ENCODE assay signal across 8 mouse cellular contexts in the genomic region with DNA sequence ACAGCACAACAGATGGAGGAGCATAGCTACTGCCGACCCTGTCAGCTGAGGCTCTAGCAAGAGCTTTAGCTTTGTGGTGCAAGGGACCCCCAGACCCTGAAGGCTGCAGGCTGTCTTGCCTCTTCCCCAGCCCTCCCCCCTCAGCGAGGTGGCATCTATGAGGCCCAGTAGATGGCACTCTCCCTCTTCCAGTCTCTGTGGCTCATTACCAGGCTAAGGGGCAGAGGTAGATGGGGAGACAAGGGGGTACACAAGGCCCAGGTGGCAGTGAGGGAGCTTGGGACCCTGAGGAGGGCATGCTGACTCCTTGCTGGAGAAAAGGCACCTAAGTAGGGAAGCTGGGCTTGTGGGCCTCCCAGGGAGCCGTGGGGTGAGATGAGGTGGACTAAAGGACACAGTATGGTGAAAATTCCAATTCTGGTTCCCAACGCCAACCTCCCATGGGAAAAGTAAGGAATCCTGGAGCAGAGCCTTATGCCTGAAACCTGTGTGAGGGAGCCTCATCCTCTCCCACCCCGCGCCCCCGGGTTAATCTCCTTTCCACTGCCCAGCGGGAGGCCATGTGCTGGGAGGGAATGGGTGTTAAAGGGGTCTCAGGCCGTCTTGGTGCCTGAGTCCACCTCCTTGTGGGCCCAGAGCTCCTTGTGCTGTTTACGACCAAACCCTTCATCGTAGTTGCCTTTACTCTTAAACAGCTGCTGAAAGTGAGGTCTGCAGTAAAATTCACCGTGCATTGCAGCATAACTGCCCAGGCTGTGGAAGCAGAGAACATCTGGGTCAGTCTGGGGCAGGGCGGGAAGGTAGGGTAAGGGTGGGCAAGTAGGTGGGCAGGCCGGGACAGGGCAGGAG. TPM values are rescaled to one million over a fixed set of nuclear protein-coding genes. Genes with fewer than 3 reads are reported as not detected.
DNase-seq lines count a peak whose midpoint lies in the region; ATAC-seq and TF ChIP-seq lines count a peak whose summit lies in the region.

No protein-coding gene starts in this region.

- 0 out of 2 replicates have a peak, but pooled peaks have one; percentile 11 for TF ChIP-seq CTCF in G1E (IDR thresholded peaks at IDR 0.05; ENCODE audit: low read depth, low read length)
- peak; percentile 83 for TF ChIP-seq CTCF in thymus, adult 2 months (IDR thresholded peaks at IDR 0.05; ENCODE audit: borderline replicate concordance, control insufficient read depth, extremely low read depth, insufficient read depth, low read length, poor library complexity)

- WGBS in heart, embryonic 10.5 days = 55% methylated on average over 14 of the region's 14 CpGs
- 52% methylated on average over 14 of the region's 14 CpGs for WGBS in forebrain, embryonic 14.5 days
- WGBS in thymus, adult 2 months = 26% methylated on average over 14 of the region's 14 CpGs

- H3K4me3 ChIP-seq in heart, embryonic 10.5 days = peak overlapping the region; percentile 90
- peak overlapping the region; percentile 83 for H3K4me3 ChIP-seq in G1E (ENCODE audit: low read depth, low read length)
- H3K4me3 ChIP-seq in forebrain, embryonic 14.5 days (ENCODE audit: low read depth, low read length) = peak overlapping the region; percentile 82
- H3K4me3 ChIP-seq in thymus, adult 2 months (ENCODE audit: control insufficient read depth, insufficient read depth, low read length) = peak overlapping the region; percentile 97

- peak overlapping the region; percentile 96 for H3K4me2 ChIP-seq in forebrain, embryonic 14.5 days (ENCODE audit: low read length)

- intact Hi-C loops in heart, postnatal 36 days (cut with DNase I) = loop anchor here (2.0 kb wide), 1 partner anchor 34 kb away; no protein-coding TSS in a partner anchor

- ATAC-seq in G1E (ENCODE audit: extremely low read depth, insufficient number of reproducible peaks, low FRiP score, poor library complexity, severe bottlenecking) = no peak
- ATAC-seq in forebrain, embryonic 14.5 days = no peak
- peak; percentile 47; the same call in 1 of the 2 replicates for ATAC-seq in megakaryocyte-erythroid progenitor cell, adult 5-6 weeks (replicated peaks; ENCODE audit: low FRiP score, low TSS enrichment, poor library complexity, severe bottlenecking)

- H3K36me3 ChIP-seq in heart, embryonic 10.5 days = peaks cover 58% of the 10 kb centered on the region
- H3K36me3 ChIP-seq in G1E (replicated peaks) = peaks cover 73% of the 10 kb centered on the region
- H3K36me3 ChIP-seq in forebrain, embryonic 14.5 days (ENCODE audit: control insufficient read depth, insufficient read depth, low read length) = peaks cover 48% of the 10 kb centered on the region
- peaks cover 40% of the 10 kb centered on the region for H3K36me3 ChIP-seq in thymus, adult 2 months (ENCODE audit: control insufficient read depth, insufficient read depth, low read length)

- peaks cover 39% of the 10 kb centered on the region for H3K4me1 ChIP-seq in heart, embryonic 10.5 days
- peaks cover 59% of the 10 kb centered on the region for H3K4me1 ChIP-seq in G1E (ENCODE audit: insufficient read depth, low read depth, low read length)
- H3K4me1 ChIP-seq in forebrain, embryonic 14.5 days (ENCODE audit: control insufficient read depth, insufficient read depth, low read length) = peaks cover 20% of the 10 kb centered on the region
- H3K4me1 ChIP-seq in thymus, adult 2 months (replicated peaks; ENCODE audit: control insufficient read depth, insufficient read depth, low read length) = peaks cover 44% of the 10 kb centered on the region

- DNase-seq in heart, embryonic 10.5 days (ENCODE audit: low spot score) = no peak
- no peak for DNase-seq in heart, postnatal 36 days
- DNase-seq in G1E (ENCODE audit: low spot score) = no peak
- peak; percentile 42 for DNase-seq in forebrain, embryonic 14.5 days (ENCODE audit: low spot score)
- DNase-seq in kidney, postnatal 36 days = peak; percentile 26 to 59
- DNase-seq in thymus, adult 2 months = peak; percentile 75
- no peak for DNase-seq in urinary bladder, postnatal 25 days (ENCODE audit: low spot score)

- H3K9me3 ChIP-seq in heart, embryonic 10.5 days = no peaks in the 10 kb centered on the region
- H3K9me3 ChIP-seq in G1E (replicated peaks) = no peaks in the 10 kb centered on the region
- H3K9me3 ChIP-seq in forebrain, embryonic 14.5 days (replicated peaks; ENCODE audit: control insufficient read depth, low read length) = no peaks in the 10 kb centered on the region

- peak overlapping the region; percentile 97 for H3K9ac ChIP-seq in forebrain, embryonic 14.5 days (ENCODE audit: low read length)

- H3K27me3 ChIP-seq in heart, embryonic 10.5 days (ENCODE audit: insufficient read depth, poor library complexity, severe bottlenecking) = no peaks in the 10 kb centered on the region
- H3K27me3 ChIP-seq in G1E (ENCODE audit: insufficient read depth, low read length) = peaks cover 3% of the 10 kb centered on the region; the same call in 1 of the 2 replicates
- H3K27me3 ChIP-seq in forebrain, embryonic 14.5 days (replicated peaks; ENCODE audit: control insufficient read depth, insufficient read depth, low read length) = no peaks in the 10 kb centered on the region
- H3K27me3 ChIP-seq in thymus, adult 2 months (ENCODE audit: control insufficient read depth, insufficient read depth, low read length) = no peaks in the 10 kb centered on the region

- peak overlapping the region; percentile 97 for H3K27ac ChIP-seq in heart, embryonic 10.5 days
- H3K27ac ChIP-seq in forebrain, embryonic 14.5 days (ENCODE audit: low read depth, low read length) = peak overlapping the region; percentile 99
- H3K27ac ChIP-seq in thymus, adult 2 months (ENCODE audit: control insufficient read depth, insufficient read depth, low read length) = peak overlapping the region; percentile 97

- no peak for TF ChIP-seq POLR2A in thymus, adult 2 months (IDR thresholded peaks at IDR 0.05; ENCODE audit: control insufficient read depth, extremely low read depth, insufficient read depth, low read length, poor library complexity)

RNA-seq across cellular contexts. Expression of gene Gm10840, which starts 2.3 kb away (rescaled TPM):
- not detected in 2 replicates for polyA plus RNA-seq in heart, embryonic 10.5 days (2016; fragmentation: Nextera tagmentation; extraction: Ambion mirVana)
- not detected for total RNA-seq in heart, postnatal 36 days (2021)
- total RNA-seq in G1E (2014; fragmentation: Nextera tagmentation) (not detected in 2 replicates), G1E (2017) (not detected in 2 replicates)
- polyA plus RNA-seq in G1E (2012) = not detected in 2 replicates
- polyA plus RNA-seq in forebrain, embryonic 14.5 days (2014; fragmentation: Nextera tagmentation; extraction: Ambion mirVana) = not detected in 2 replicates
- total RNA-seq in megakaryocyte-erythroid progenitor cell, adult 5-6 weeks (2014; fragmentation: Nextera tagmentation) = not detected in 2 replicates
- not detected in 2 replicates for total RNA-seq in megakaryocyte-erythroid progenitor cell, adult 5-6 weeks (2017)
- not detected in 2 replicates for polyA plus RNA-seq in thymus, adult 2 months (2012; rRNA removed)

RNA-seq across cellular contexts. Expression of gene Limd2, which starts 2.4 kb away (rescaled TPM):
- 172 and 261 TPM in 2 replicates for polyA plus RNA-seq in heart, embryonic 10.5 days (2016; fragmentation: Nextera tagmentation; extraction: Ambion mirVana)
- 1 to 10 TPM; 4.2 to 4.8 TPM for total RNA-seq in heart, postnatal 36 days (2021)
- total RNA-seq in G1E (2014; fragmentation: Nextera tagmentation) (258 and 309 TPM in 2 replicates), G1E (2017) (77.5 and 94.4 TPM in 2 replicates)
- 365 and 413 TPM in 2 replicates for polyA plus RNA-seq in G1E (2012)
- polyA plus RNA-seq in forebrain, embryonic 14.5 days (2014; fragmentation: Nextera tagmentation; extraction: Ambion mirVana) = 223 and 240 TPM in 2 replicates
- total RNA-seq in megakaryocyte-erythroid progenitor cell, adult 5-6 weeks (2014; fragmentation: Nextera tagmentation) = 12.0 and 18.5 TPM in 2 replicates
- total RNA-seq in megakaryocyte-erythroid progenitor cell, adult 5-6 weeks (2017) = 4.4 and 5.9 TPM in 2 replicates
- 569 and 594 TPM in 2 replicates for polyA plus RNA-seq in thymus, adult 2 months (2012; rRNA removed)

RNA-seq across cellular contexts. Expression of gene Strada, which starts 43.7 kb away (rescaled TPM):
- 26.4 and 27.4 TPM in 2 replicates for polyA plus RNA-seq in heart, embryonic 10.5 days (2016; fragmentation: Nextera tagmentation; extraction: Ambion mirVana)
- total RNA-seq in heart, postnatal 36 days (2021) = 1 to 10 TPM; 7.2 to 8.2 TPM
- total RNA-seq in G1E (2014; fragmentation: Nextera tagmentation) (28.9 and 40.2 TPM in 2 replicates), G1E (2017) (19.5 and 21.1 TPM in 2 replicates)
- 32.3 and 36.2 TPM in 2 replicates for polyA plus RNA-seq in G1E (2012)
- 31.1 and 34.1 TPM in 2 replicates for polyA plus RNA-seq in forebrain, embryonic 14.5 days (2014; fragmentation: Nextera tagmentation; extraction: Ambion mirVana)
- 20.3 and 29.6 TPM in 2 replicates for total RNA-seq in megakaryocyte-erythroid progenitor cell, adult 5-6 weeks (2014; fragmentation: Nextera tagmentation)
- 9.8 and 15.5 TPM in 2 replicates for total RNA-seq in megakaryocyte-erythroid progenitor cell, adult 5-6 weeks (2017)
- 40.3 and 40.5 TPM in 2 replicates for polyA plus RNA-seq in thymus, adult 2 months (2012; rRNA removed)

RNA-seq across cellular contexts. Expression of gene Ccdc47, which starts 57.8 kb away (rescaled TPM):
- polyA plus RNA-seq in heart, embryonic 10.5 days (2016; fragmentation: Nextera tagmentation; extraction: Ambion mirVana) = 85.0 and 91.2 TPM in 2 replicates
- total RNA-seq in heart, postnatal 36 days (2021) = 10 to 100 TPM; 72.5 to 82.4 TPM
- total RNA-seq in G1E (2014; fragmentation: Nextera tagmentation) = 78.5 and 92.2 TPM in 2 replicates
- 90.1 and 129 TPM in 2 replicates for total RNA-seq in G1E (2017)
- polyA plus RNA-seq in G1E (2012) = 3.8 and 3.9 TPM in 2 replicates
- polyA plus RNA-seq in forebrain, embryonic 14.5 days (2014; fragmentation: Nextera tagmentation; extraction: Ambion mirVana) = 71.0 and 80.1 TPM in 2 replicates
- 33.8 and 41.7 TPM in 2 replicates for total RNA-seq in megakaryocyte-erythroid progenitor cell, adult 5-6 weeks (2014; fragmentation: Nextera tagmentation)
- 218 and 232 TPM in 2 replicates for total RNA-seq in megakaryocyte-erythroid progenitor cell, adult 5-6 weeks (2017)
- polyA plus RNA-seq in thymus, adult 2 months (2012; rRNA removed) = 15.5 and 16.9 TPM in 2 replicates

RNA-seq across cellular contexts. Expression of gene Ddx42, which starts 58.4 kb away (rescaled TPM):
- 63.7 and 70.3 TPM in 2 replicates for polyA plus RNA-seq in heart, embryonic 10.5 days (2016; fragmentation: Nextera tagmentation; extraction: Ambion mirVana)
- 10 to 100 TPM; 26.5 to 28.7 TPM for total RNA-seq in heart, postnatal 36 days (2021)
- total RNA-seq in G1E (2014; fragmentation: Nextera tagmentation) (63.7 and 71.8 TPM in 2 replicates), G1E (2017) (89.0 and 112 TPM in 2 replicates)
- polyA plus RNA-seq in G1E (2012) = 28.4 and 50.3 TPM in 2 replicates
- 65.6 and 75.2 TPM in 2 replicates for polyA plus RNA-seq in forebrain, embryonic 14.5 days (2014; fragmentation: Nextera tagmentation; extraction: Ambion mirVana)
- total RNA-seq in megakaryocyte-erythroid progenitor cell, adult 5-6 weeks (2014; fragmentation: Nextera tagmentation) = 65.1 and 66.6 TPM in 2 replicates
- 82.7 and 126 TPM in 2 replicates for total RNA-seq in megakaryocyte-erythroid progenitor cell, adult 5-6 weeks (2017)
- 16.7 and 19.9 TPM in 2 replicates for polyA plus RNA-seq in thymus, adult 2 months (2012; rRNA removed)

Comparison
In these comparisons a context has a peak if more than half of its experiments do, and no peak if none do; other contexts are left out.
1. DNase-seq: peak in forebrain, embryonic 14.5 days (single experiment), kidney, postnatal 36 days (2 of 2) and thymus, adult 2 months (single experiment); none in heart, embryonic 10.5 days (single experiment), heart, postnatal 36 days (0 of 2), G1E (single experiment) and urinary bladder, postnatal 25 days (single experiment).
2. Peak in every context shown above with its lines, with median percentiles within 50 percentile points of each other: H3K27ac ChIP-seq and H3K4me3 ChIP-seq.